Mouse (Mus musculus): ENCODE measurements around the gene Fgfr2.
A peak's percentile ranks its signal among the peaks of the same experiment; 100 is the strongest.
"Not testable (repeated sequence)": the region's sequence is repeated elsewhere in the genome, so short reads cannot be mapped to it uniquely, and the experiment has no call there.

The Fgfr2 gene

GRCm38 (mm10) chr7:131182685-131183084, 1940.5 kb downstream of the Fgfr2 start:
- no peak for DNase-seq (ENCODE audit: low read depth in 2 of 2, low spot score in 2 of 2)

GRCm38 (mm10) chr7:131174121-131174520, 1949.0 kb downstream of the Fgfr2 start, which contains the start of gene 5430419D17Rik:
TSS of gene 5430419D17Rik (plus strand) at chr7:131174402.
- no peak for DNase-seq (ENCODE audit: low read depth in 2 of 2, low spot score in 2 of 2)

- no peak for DNase-seq (ENCODE audit: low read depth in 2 of 2, low spot score in 2 of 2)
Observed at GRCm38 (mm10) chr7:131169099-131169498, 1954.1 kb downstream of the Fgfr2 start.

- DNase-seq (ENCODE audit: low read depth in 2 of 2, low spot score in 2 of 2), result no peak
Observed at GRCm38 (mm10) chr7:131167771-131168170, 1955.4 kb downstream of the Fgfr2 start.

- DNase-seq (ENCODE audit: low read depth in 2 of 2, low spot score in 2 of 2), result no peak
Observed at GRCm38 (mm10) chr7:131162251-131162650, 1960.9 kb downstream of the Fgfr2 start.

GRCm38 (mm10) chr7:131153044-131153443, 1970.1 kb downstream of the Fgfr2 start:
- no peak for DNase-seq (ENCODE audit: low read depth in 2 of 2, low spot score in 2 of 2)

GRCm38 (mm10) chr7:131150179-131150578, 1973.0 kb downstream of the Fgfr2 start:
- no peak for DNase-seq (ENCODE audit: low read depth in 2 of 2, low spot score in 2 of 2)

- no peak for DNase-seq (ENCODE audit: low read depth in 2 of 2, low spot score in 2 of 2)
Observed at GRCm38 (mm10) chr7:131146214-131146613, 1976.9 kb downstream of the Fgfr2 start, which contains the start of gene 4933402N03Rik. TSS of gene 4933402N03Rik (minus strand) at chr7:131146314.

GRCm38 (mm10) chr7:131133181-131133580, 1990.0 kb downstream of the Fgfr2 start:
- DNase-seq (ENCODE audit: low read depth in 2 of 2, low spot score in 2 of 2), result no peak

GRCm38 (mm10) chr7:131130021-131130420, 1993.1 kb downstream of the Fgfr2 start:
- DNase-seq (ENCODE audit: low read depth in 2 of 2, low spot score in 2 of 2), result no peak

GRCm38 (mm10) chr7:131122210-131122807, 2000.8 kb downstream of the Fgfr2 start:
- DNase-seq (ENCODE audit: low read depth in 2 of 2, low spot score in 2 of 2), result no peak

- no peak for DNase-seq (ENCODE audit: low read depth in 2 of 2, low spot score in 2 of 2)
Observed at GRCm38 (mm10) chr7:131114434-131114833, 2008.7 kb downstream of the Fgfr2 start.

GRCm38 (mm10) chr7:131113676-131114075, 2009.5 kb downstream of the Fgfr2 start:
- DNase-seq (ENCODE audit: low read depth in 2 of 2, low spot score in 2 of 2), result no peak

GRCm38 (mm10) chr7:131112486-131112885, 2010.7 kb downstream of the Fgfr2 start:
- DNase-seq (ENCODE audit: low read depth in 2 of 2, low spot score in 2 of 2), result peak; percentile 13 to 19

- DNase-seq (ENCODE audit: low read depth in 2 of 2, low spot score in 2 of 2), result not testable (repeated sequence)
Observed at GRCm38 (mm10) chr7:131082403-131082802, 2040.7 kb downstream of the Fgfr2 start.

GRCm38 (mm10) chr7:131075956-131076355, 2047.2 kb downstream of the Fgfr2 start:
- peak in 1 of 2 experiments; percentile 43 for DNase-seq (ENCODE audit: low read depth in 2 of 2, low spot score in 2 of 2)

GRCm38 (mm10) chr7:131074098-131074497, 2049.1 kb downstream of the Fgfr2 start:
- DNase-seq (ENCODE audit: low read depth in 2 of 2, low spot score in 2 of 2), result not testable (repeated sequence)

- peak; percentile 58 to 62 for DNase-seq (ENCODE audit: low read depth in 2 of 2, low spot score in 2 of 2)
Observed at GRCm38 (mm10) chr7:131073476-131073875, 2049.7 kb downstream of the Fgfr2 start.

- peak; percentile 58 to 63 for DNase-seq (ENCODE audit: low read depth in 2 of 2, low spot score in 2 of 2)
Observed at GRCm38 (mm10) chr7:131068191-131068590, 2055.0 kb downstream of the Fgfr2 start.

- DNase-seq (ENCODE audit: low read depth in 2 of 2, low spot score in 2 of 2), result no peak
Observed at GRCm38 (mm10) chr7:131062541-131062940, 2060.6 kb downstream of the Fgfr2 start.

- peak in 1 of 2 experiments; percentile 25 for DNase-seq (ENCODE audit: low read depth in 2 of 2, low spot score in 2 of 2)
Observed at GRCm38 (mm10) chr7:131059808-131060207, 2063.3 kb downstream of the Fgfr2 start.

- not testable (repeated sequence) for DNase-seq (ENCODE audit: low read depth in 2 of 2, low spot score in 2 of 2)
Observed at GRCm38 (mm10) chr7:131057918-131058317, 2065.2 kb downstream of the Fgfr2 start.

- peak; percentile 20 to 27 for DNase-seq (ENCODE audit: low read depth in 2 of 2, low spot score in 2 of 2)
Observed at GRCm38 (mm10) chr7:131054808-131055370, 2068.3 kb downstream of the Fgfr2 start.
